Mouse (Mus musculus) thymus, postnatal 14 days (tissue): ENCODE measurements around the gene 4833439L19Rik.
"Not testable (repeated sequence)": the region's sequence is repeated elsewhere in the genome, so short reads cannot be mapped to it uniquely, and the experiment has no call there.

Source experiments
- DNase-seq: peaks from one replicate; pipeline ENCODE4 v3.0.0; 2021

The 4833439L19Rik gene

GRCm38 (mm10) chr13:54565201-54565581 is at the start of gene 4833439L19Rik:
TSS of gene 4833439L19Rik (minus strand) at chr13:54565435.
- DNase-seq = peak; percentile 98

GRCm38 (mm10) chr13:54613141-54613540 is 47.9 kb upstream of the 4833439L19Rik start:
- not testable (repeated sequence) for DNase-seq

- peak; percentile 92 for DNase-seq
Observed at GRCm38 (mm10) chr13:54610972-54611754, 45.9 kb upstream of the 4833439L19Rik start, which contains the start of gene Cltb. TSS of gene Cltb (minus strand) at chr13:54611344.

- peak; percentile 22 for DNase-seq
Observed at GRCm38 (mm10) chr13:54610613-54610971, 45.4 kb upstream of the 4833439L19Rik start.

GRCm38 (mm10) chr13:54609301-54609700 is 44.1 kb upstream of the 4833439L19Rik start:
- no peak for DNase-seq

GRCm38 (mm10) chr13:54608666-54609065 is 43.4 kb upstream of the 4833439L19Rik start:
- DNase-seq = no peak

- no peak for DNase-seq
Observed at GRCm38 (mm10) chr13:54608002-54608401, 42.8 kb upstream of the 4833439L19Rik start.

- no peak for DNase-seq
Observed at GRCm38 (mm10) chr13:54607204-54607603, 42.0 kb upstream of the 4833439L19Rik start.

- DNase-seq = no peak
Observed at GRCm38 (mm10) chr13:54605426-54605825, 40.2 kb upstream of the 4833439L19Rik start.

- DNase-seq = no peak
Observed at GRCm38 (mm10) chr13:54604221-54604620, 39.0 kb upstream of the 4833439L19Rik start.

- peak; percentile 27 for DNase-seq
Observed at GRCm38 (mm10) chr13:54603501-54603900, 38.3 kb upstream of the 4833439L19Rik start.

- no peak for DNase-seq
Observed at GRCm38 (mm10) chr13:54602639-54603111, 37.4 kb upstream of the 4833439L19Rik start.

GRCm38 (mm10) chr13:54598622-54599143 is 33.4 kb upstream of the 4833439L19Rik start:
- no peak for DNase-seq

- DNase-seq = no peak
Observed at GRCm38 (mm10) chr13:54596870-54597269, 31.6 kb upstream of the 4833439L19Rik start.

GRCm38 (mm10) chr13:54596107-54596690 is 31.0 kb upstream of the 4833439L19Rik start:
- DNase-seq = no peak

GRCm38 (mm10) chr13:54593617-54594016 is 28.4 kb upstream of the 4833439L19Rik start:
- no peak for DNase-seq

GRCm38 (mm10) chr13:54591776-54592356 is 26.6 kb upstream of the 4833439L19Rik start:
- no peak for DNase-seq

- peak; percentile 96 for DNase-seq
Observed at GRCm38 (mm10) chr13:54589996-54590951, 25.0 kb upstream of the 4833439L19Rik start, which contains the start of the genes Nop16 and Higd2a. TSS of gene Nop16 (minus strand) at chr13:54590090. TSS of gene Higd2a (plus strand) at chr13:54590207.

- DNase-seq = no peak
Observed at GRCm38 (mm10) chr13:54589414-54589995, 24.3 kb upstream of the 4833439L19Rik start.

GRCm38 (mm10) chr13:54585831-54586230 is 20.6 kb upstream of the 4833439L19Rik start:
- no peak for DNase-seq

- DNase-seq = no peak
Observed at GRCm38 (mm10) chr13:54582860-54583259, 17.6 kb upstream of the 4833439L19Rik start.

GRCm38 (mm10) chr13:54582126-54582525 is 16.9 kb upstream of the 4833439L19Rik start:
- DNase-seq = no peak
